Mouse (Mus musculus) midbrain, embryonic 16.5 days (tissue): ENCODE measurements at regions not wholly inside any gene's neighbourhood (a gene's known extent, or its start where the extent isn't known, plus 50 kb on each side); places are given as distances from the start of the nearest gene placed in this dataset.

Source experiments
- ATAC-seq: fragments of 200-750 bp; cut with Nextera tagmentation; 2 replicates; pipeline ENCODE4 v1.8.0; 2017; ENCODE audit warnings: moderate TSS enrichment
- H3K27ac ChIP-seq: fragments of 300-500 bp; sonication (generic); 2 replicates; pipeline ENCODE4 v1.5.1; 2014; ENCODE audit warnings: mild to moderate bottlenecking, low read length, mixed read lengths
- H3K27me3 ChIP-seq: fragments of 300-500 bp; sonication (generic); 2 replicates; pipeline ENCODE4 v1.6.1; 2014; ENCODE audit warnings: low read depth, low read length, mixed read lengths; ENCODE audit not compliant: control insufficient read depth, insufficient read depth
- H3K36me3 ChIP-seq: fragments of 300-500 bp; sonication (generic); 2 replicates; pipeline ENCODE4 v1.6.1; 2014; ENCODE audit warnings: mild to moderate bottlenecking, low read length, moderate library complexity, mixed read lengths; ENCODE audit not compliant: control insufficient read depth, insufficient read depth
- H3K4me1 ChIP-seq: fragments of 300-500 bp; sonication (generic); 2 replicates; pipeline ENCODE4 v1.6.1; 2014; ENCODE audit warnings: mild to moderate bottlenecking, low read length, mixed read lengths; ENCODE audit not compliant: control insufficient read depth, insufficient read depth
- H3K4me2 ChIP-seq: fragments of 300-500 bp; sonication (generic); 2 replicates; pipeline ENCODE4 v1.6.1; 2014; ENCODE audit warnings: mild to moderate bottlenecking, low read length, mixed read lengths
- H3K4me3 ChIP-seq: fragments of 300-500 bp; sonication (generic); 2 replicates; pipeline ENCODE4 v1.5.1; 2014; ENCODE audit warnings: low read depth, mild to moderate bottlenecking, low read length, moderate library complexity, mixed read lengths
- H3K9ac ChIP-seq: fragments of 300-500 bp; sonication (generic); 2 replicates; pipeline ENCODE4 v1.6.1; 2014; ENCODE audit warnings: low read depth, low read length, mixed read lengths
- H3K9me3 ChIP-seq: fragments of 300-500 bp; sonication (generic); replicated peaks from 2 replicates; pipeline ENCODE4 v1.6.1; 2014; ENCODE audit warnings: mild to moderate bottlenecking, low read length, mixed read lengths; ENCODE audit not compliant: control insufficient read depth, poor library complexity, severe bottlenecking
- WGBS: fragments of 180-500 bp; shearing (Covaris S2); extraction: QIAGEN DNeasy Blood & Tissue Kit; methylation state at CpG from one replicate; pipeline ENCODE4 v1.1.7; 2014; 5-methylcytosine and 5-hydroxymethylcytosine counted together

DNA sequence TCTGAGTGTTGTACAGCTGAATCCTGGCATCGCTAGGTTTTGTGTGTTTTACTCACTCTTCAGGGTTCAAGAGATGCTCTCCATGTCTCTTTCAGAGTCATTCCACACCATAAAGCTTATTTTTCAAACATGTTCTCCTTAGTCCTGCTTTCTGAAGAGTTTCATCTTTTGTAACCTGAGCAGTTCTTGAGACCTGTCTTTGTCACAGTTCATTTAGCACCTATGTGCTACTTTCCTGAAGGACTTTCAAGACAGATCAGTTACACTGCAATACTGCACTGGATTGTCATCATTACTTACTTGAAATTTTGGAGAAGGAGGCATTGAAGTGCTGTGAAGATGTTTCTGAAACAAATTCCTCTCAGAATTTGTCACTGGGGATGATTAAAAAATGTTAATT, 494.7 kb upstream of the Fam98a start:
- 96% methylated on average over 1 of the region's 1 CpGs for WGBS
- no peaks in the 10 kb centered on the region for H3K36me3 ChIP-seq
- H3K9ac ChIP-seq: no peak overlapping the region
- H3K4me1 ChIP-seq: no peaks in the 10 kb centered on the region
- ATAC-seq: no peak
- H3K27ac ChIP-seq: no peak overlapping the region
- no peaks in the 10 kb centered on the region for H3K9me3 ChIP-seq
- H3K4me3 ChIP-seq: no peak overlapping the region
- H3K4me2 ChIP-seq: no peak overlapping the region
- H3K27me3 ChIP-seq: no peaks in the 10 kb centered on the region

DNA sequence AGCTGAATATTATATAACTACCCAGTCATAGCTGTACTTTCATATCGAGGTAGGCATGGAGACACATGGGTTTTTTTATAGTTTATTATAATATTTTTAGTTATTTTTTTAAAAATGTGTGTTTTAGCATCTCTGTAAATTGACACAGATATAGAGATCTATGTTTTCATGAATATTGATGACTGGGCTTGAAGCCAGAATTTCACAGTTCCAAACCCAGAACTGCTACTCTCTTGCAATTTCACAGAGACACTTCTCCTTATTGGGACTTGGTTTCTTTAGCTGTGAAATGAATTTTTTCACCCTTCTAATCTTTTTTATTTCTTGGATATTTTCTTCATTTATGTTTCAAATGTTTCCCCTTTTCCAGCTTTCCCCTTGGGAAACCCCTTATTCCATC, 481.0 kb upstream of the Fam98a start:
- Histone ChIP-seq H3K36me3 (no peaks in the 10 kb centered on the region), H3K9me3 (no peaks in the 10 kb centered on the region), H3K4me3 (no peak overlapping the region), H3K9ac (no peak overlapping the region), H3K27me3 (no peaks in the 10 kb centered on the region), H3K4me1 (no peaks in the 10 kb centered on the region), H3K27ac (no peak overlapping the region), H3K4me2 (no peak overlapping the region)
- ATAC-seq: no peak
- 84% methylated on average over 1 of the region's 1 CpGs for WGBS

DNA sequence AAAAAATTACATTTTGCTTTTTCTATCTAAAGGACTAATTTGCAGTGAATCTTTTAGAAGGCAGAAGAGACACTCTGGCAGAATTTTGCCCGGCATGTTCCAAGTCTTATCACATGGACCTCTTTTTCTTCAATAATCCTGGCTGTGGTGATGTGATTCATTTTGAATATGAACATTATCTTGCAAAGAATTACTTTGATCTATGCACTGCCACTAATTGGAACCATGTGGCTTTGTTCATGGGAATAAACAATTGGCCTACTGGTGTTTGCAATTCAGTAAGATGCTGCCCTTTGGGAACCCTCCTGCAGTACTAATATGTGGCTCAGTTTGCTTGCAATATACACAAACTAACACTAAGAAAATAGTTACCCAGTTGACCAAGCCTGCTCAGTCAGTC, 456.3 kb upstream of the Fam98a start:
- H3K4me3 ChIP-seq: no peak overlapping the region
- no peaks in the 10 kb centered on the region for H3K27me3 ChIP-seq
- ATAC-seq: no peak
- no peak overlapping the region for H3K4me2 ChIP-seq
- H3K9ac ChIP-seq: no peak overlapping the region
- no peak overlapping the region for H3K27ac ChIP-seq
- no peaks in the 10 kb centered on the region for H3K4me1 ChIP-seq
- no peaks in the 10 kb centered on the region for H3K36me3 ChIP-seq
- no peaks in the 10 kb centered on the region for H3K9me3 ChIP-seq
- 75% methylated on average over 1 of the region's 1 CpGs for WGBS

DNA sequence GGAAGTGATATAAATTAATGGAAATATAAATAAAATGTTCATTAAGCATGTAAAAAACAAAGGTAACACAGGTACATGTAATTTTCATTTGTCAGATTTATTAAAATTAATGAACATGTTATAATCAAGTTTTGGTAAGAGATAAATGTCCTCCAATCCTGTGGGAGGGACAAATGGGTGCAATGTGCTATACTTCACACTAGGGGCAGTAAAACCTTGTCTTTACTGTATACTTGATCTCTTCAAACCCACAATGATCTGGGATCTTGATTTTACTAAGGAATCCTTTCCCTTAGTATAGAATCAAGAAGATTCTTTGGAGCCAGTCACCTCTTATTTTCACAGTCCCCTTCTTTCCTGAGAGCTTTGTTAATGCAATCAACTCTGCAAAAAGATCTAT, 451.1 kb upstream of the Fam98a start:
- Histone ChIP-seq H3K27me3 (no peaks in the 10 kb centered on the region), H3K4me2 (no peak overlapping the region), H3K27ac (no peak overlapping the region), H3K9me3 (no peaks in the 10 kb centered on the region), H3K4me3 (no peak overlapping the region), H3K4me1 (no peaks in the 10 kb centered on the region), H3K9ac (no peak overlapping the region), H3K36me3 (no peaks in the 10 kb centered on the region)
- ATAC-seq: no peak

DNA sequence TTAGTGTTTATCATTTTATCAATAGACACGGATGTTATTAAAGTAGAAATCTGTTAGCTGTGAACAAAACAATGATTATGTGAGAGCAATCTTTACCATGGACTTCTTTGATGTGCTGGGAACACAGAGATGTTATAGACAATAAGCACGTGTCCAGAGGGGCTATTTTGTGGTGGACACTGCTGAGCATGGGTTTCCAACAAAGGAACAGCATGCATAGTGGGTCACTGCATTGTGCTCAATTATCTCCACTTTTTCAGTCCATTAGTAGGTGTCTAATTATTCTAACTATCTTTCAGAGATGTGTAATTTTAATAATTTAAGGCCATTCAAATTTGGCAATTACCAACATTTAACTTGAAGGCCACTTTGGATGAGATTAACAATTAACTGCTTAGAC, 409.6 kb upstream of the Fam98a start:
- H3K4me2 ChIP-seq: no peak overlapping the region
- ATAC-seq: no peak
- no peak overlapping the region for H3K9ac ChIP-seq
- no peaks in the 10 kb centered on the region for H3K4me1 ChIP-seq
- H3K27me3 ChIP-seq: no peaks in the 10 kb centered on the region
- H3K9me3 ChIP-seq: no peaks in the 10 kb centered on the region
- no peak overlapping the region for H3K27ac ChIP-seq
- H3K4me3 ChIP-seq: no peak overlapping the region
- no peaks in the 10 kb centered on the region for H3K36me3 ChIP-seq
- WGBS: 42% methylated on average over 2 of the region's 2 CpGs

DNA sequence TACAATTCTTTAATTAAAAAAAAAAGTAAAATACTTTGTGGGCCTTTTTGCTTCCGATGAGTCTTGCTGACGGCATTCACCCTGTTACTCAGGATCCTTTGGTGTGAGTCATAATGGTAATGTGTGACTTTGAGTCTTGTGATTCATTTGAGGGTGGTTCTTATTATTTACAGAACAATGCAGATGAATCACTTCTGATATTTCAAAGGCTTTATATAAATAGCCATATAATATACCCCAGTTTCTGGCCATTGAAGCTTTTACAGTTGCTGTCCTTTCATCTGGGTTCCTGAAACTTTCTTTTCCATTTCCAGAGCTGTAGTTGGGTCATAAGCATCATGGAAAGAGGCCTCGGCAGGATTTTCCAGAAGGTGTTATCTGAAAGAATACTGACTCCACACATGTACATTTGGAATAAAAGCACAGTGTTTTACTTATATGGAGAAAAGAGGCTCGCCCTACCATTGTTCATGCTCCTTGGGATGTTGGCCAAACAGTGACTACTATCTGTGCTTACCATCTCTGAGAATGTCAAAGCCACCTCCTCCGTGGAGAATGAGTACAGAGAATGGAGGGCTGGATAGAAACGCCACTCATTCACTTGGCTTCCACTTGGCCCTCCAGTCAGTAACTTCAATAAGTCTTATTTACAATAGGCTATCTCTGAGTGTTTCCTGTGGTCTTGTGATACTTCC, 385.1 kb upstream of the Fam98a start:
- no peaks in the 10 kb centered on the region for H3K27me3 ChIP-seq
- no peaks in the 10 kb centered on the region for H3K4me1 ChIP-seq
- H3K36me3 ChIP-seq: no peaks in the 10 kb centered on the region
- no peak overlapping the region for H3K4me2 ChIP-seq
- no peak for ATAC-seq
- no peak overlapping the region for H3K4me3 ChIP-seq
- H3K9me3 ChIP-seq: no peaks in the 10 kb centered on the region
- WGBS: 84% methylated on average over 6 of the region's 6 CpGs
- no peak overlapping the region for H3K9ac ChIP-seq
- H3K27ac ChIP-seq: no peak overlapping the region

DNA sequence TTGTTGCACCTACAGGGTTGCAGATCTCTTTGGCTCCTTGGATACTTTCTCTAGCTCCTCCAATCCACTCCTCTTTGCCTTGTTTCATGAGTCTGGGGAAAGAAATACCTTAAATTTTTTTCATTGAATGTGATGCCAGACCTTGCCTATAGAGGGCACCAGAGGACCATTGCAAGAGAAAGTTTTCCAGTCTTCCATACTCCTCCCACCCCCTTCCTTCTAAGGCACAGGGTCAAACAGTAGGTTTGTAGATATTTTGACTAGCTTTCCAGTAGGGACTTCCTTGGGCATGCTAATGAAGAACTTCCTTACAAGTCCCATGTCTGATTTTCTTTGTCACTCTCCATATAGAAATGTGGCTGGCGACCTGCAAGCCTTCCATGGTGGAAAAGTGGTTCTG, 379.3 kb upstream of the Fam98a start:
- no peaks in the 10 kb centered on the region for H3K36me3 ChIP-seq
- no peak overlapping the region for H3K4me2 ChIP-seq
- no peak overlapping the region for H3K4me3 ChIP-seq
- H3K27me3 ChIP-seq: no peaks in the 10 kb centered on the region
- H3K27ac ChIP-seq: no peak overlapping the region
- H3K9ac ChIP-seq: no peak overlapping the region
- H3K9me3 ChIP-seq: no peaks in the 10 kb centered on the region
- 0 out of 2 replicates have a peak, but pooled peaks have one; percentile 39 for ATAC-seq
- 79% methylated on average over 1 of the region's 1 CpGs for whole genome bisulfite sequencing
- no peaks in the 10 kb centered on the region for H3K4me1 ChIP-seq

DNA sequence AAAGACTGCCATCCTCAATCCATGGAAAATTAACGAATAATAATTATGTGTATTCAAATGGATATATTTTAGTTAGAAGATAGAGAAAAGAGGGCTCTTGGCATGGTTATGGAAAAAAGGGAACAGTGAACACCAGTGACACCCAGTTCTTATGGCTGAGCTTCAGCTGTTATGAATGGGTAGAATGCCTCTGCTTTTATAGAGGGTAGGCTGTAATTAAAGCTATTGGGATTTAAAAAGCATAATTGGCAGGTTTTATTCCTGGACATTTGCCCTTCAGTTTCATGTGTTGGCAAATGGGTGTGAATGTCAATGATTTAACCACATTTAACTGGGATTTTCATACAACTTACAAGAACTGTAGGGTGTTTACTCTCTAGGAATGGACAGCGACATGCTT, 368.5 kb upstream of the Fam98a start:
- Histone ChIP-seq H3K4me3 (no peak overlapping the region), H3K4me1 (no peaks in the 10 kb centered on the region)

DNA sequence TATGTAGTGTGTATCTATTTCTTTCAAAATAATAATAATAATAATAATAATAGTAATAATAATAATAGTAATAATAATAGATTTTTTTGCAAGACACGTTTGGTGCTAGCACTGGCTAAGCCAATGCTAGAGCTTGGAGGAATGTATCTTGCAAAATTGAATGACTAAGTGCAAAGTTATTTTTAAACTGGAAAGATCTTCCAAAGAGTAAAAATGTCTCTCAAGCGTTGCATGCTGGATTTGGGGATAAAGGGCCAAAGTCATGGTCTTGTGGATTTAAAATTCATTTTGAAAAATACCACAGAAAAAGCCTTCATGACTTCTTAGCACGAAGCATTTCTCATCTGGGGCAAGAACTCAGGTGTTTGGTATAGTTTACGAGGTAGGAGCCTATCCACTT, 365.3 kb upstream of the Fam98a start:
- Histone ChIP-seq H3K36me3 (no peaks in the 10 kb centered on the region), H3K9me3 (no peaks in the 10 kb centered on the region), H3K4me1 (no peaks in the 10 kb centered on the region), H3K27ac (no peak overlapping the region), H3K9ac (no peak overlapping the region), H3K4me2 (no peak overlapping the region), H3K27me3 (no peaks in the 10 kb centered on the region), H3K4me3 (no peak overlapping the region)
- no peak for ATAC-seq
- 86% methylated on average over 4 of the region's 4 CpGs for WGBS

More for the DNA sequence above, 368.5 kb upstream of the Fam98a start:
- Histone ChIP-seq H3K27me3 (no peaks in the 10 kb centered on the region), H3K9me3 (no peaks in the 10 kb centered on the region), H3K36me3 (no peaks in the 10 kb centered on the region), H3K4me2 (no peak overlapping the region), H3K9ac (no peak overlapping the region), H3K27ac (no peak overlapping the region)
- no peak for ATAC-seq
- 90% methylated on average over 2 of the region's 2 CpGs for WGBS
